Mouse (Mus musculus) liver, embryonic 14.5 days (tissue): ENCODE measurements around the gene Mrps22.

Experiments
- CTCF ChIP-seq: IDR thresholded peaks from 2 replicates; pipeline ENCODE4 v1.5.1; 2016; ENCODE audit warnings: antibody characterized with exemption, low read depth, control low read depth
- EP300 ChIP-seq: IDR thresholded peaks from 2 replicates; pipeline ENCODE4 v1.6.1; 2016; ENCODE audit warnings: antibody characterized with exemption, low read depth

DNA sequence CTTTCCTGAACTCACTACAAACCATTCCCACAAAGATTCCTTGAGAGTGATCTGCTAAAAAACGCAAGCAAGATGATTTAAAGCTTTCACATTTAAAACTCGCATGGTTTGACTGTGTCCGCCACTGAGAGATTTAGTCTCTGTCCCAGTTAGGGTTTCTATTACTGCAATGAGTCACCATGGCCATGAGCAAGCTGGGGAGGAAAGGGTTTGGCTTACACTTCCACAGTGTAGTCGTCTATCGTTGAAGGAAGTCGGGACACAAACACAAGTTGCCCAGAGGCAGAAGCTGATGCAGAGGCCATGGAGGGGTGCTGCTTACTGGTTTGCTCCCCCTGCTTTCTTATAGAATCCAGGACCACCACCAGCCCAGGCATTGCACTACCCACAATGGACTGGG lies 1.4 kb downstream of the Mrps22 start:
- TF ChIP-seq CTCF (no peak), EP300 (no peak)
